Comparison of ENCODE assay signal across 51 mouse cellular contexts in genomic region chr4:92097386-92097785, GRCm38 (mm10). TPM values are rescaled to one million over a fixed set of nuclear protein-coding genes. Genes with fewer than 3 reads are reported as not detected.
"Had no signal": no experiment of that assay in that cellular context is flagged by ENCODE, and none has a peak within 500 bp of the region (broad histone marks: within the 10 kb centered on the region; RNA-seq: fewer than 3 reads in every experiment).

No protein-coding gene starts in this region.

- H3K27ac ChIP-seq: heart, adult 2 months; heart, embryonic 10.5 days; heart, embryonic 13.5 days; heart, embryonic 15.5 days; hindbrain, embryonic 10.5 days; hindbrain, embryonic 12.5 days; hindbrain, embryonic 13.5 days; hindbrain, embryonic 14.5 days; hindbrain, embryonic 15.5 days; hindbrain, postnatal 0 days; intestine, embryonic 15.5 days; kidney, embryonic 15.5 days; kidney, postnatal 0 days; layer of hippocampus, adult 2 months had no signal

- H3K4me3 ChIP-seq: heart, adult 2 months; heart, embryonic 10.5 days; heart, embryonic 12.5 days; heart, embryonic 13.5 days; heart, embryonic 15.5 days; hindbrain, embryonic 10.5 days; hindbrain, embryonic 12.5 days; hindbrain, embryonic 13.5 days; hindbrain, embryonic 15.5 days; intestine, embryonic 15.5 days; kidney, embryonic 15.5 days; layer of hippocampus, adult 2 months had no signal

- H3K4me1 ChIP-seq: heart, embryonic 10.5 days; heart, embryonic 12.5 days; heart, embryonic 13.5 days; heart, embryonic 15.5 days; hindbrain, embryonic 10.5 days; hindbrain, embryonic 12.5 days; hindbrain, embryonic 13.5 days; hindbrain, embryonic 15.5 days; intestine, embryonic 15.5 days; kidney, embryonic 15.5 days had no signal

- H3K9ac ChIP-seq: heart, embryonic 12.5 days; heart, embryonic 13.5 days; heart, embryonic 15.5 days; hindbrain, embryonic 12.5 days; hindbrain, embryonic 13.5 days; hindbrain, embryonic 14.5 days; hindbrain, embryonic 15.5 days; intestine, embryonic 15.5 days; kidney, embryonic 15.5 days had no signal

- H3K36me3 ChIP-seq: heart, embryonic 10.5 days; heart, embryonic 12.5 days; heart, embryonic 13.5 days; heart, embryonic 15.5 days; hindbrain, embryonic 10.5 days; hindbrain, embryonic 12.5 days; hindbrain, embryonic 13.5 days; hindbrain, embryonic 15.5 days; intestine, embryonic 15.5 days; kidney, embryonic 15.5 days had no signal

- H3K9me3 ChIP-seq: heart, embryonic 10.5 days; heart, embryonic 12.5 days; heart, embryonic 13.5 days; heart, embryonic 15.5 days; hindbrain, embryonic 10.5 days; hindbrain, embryonic 12.5 days; hindbrain, embryonic 13.5 days; hindbrain, embryonic 15.5 days; intestine, embryonic 15.5 days; kidney, embryonic 15.5 days had no signal

- ATAC-seq: hindbrain, embryonic 16.5 days; hindbrain, postnatal 0 days; inflammation-experienced regulatory T-cells, adult 6 months; intestine, embryonic 15.5 days; intestine, embryonic 16.5 days; intestine, postnatal 0 days had no signal

- DNase-seq: heart, adult 18-20 months; heart, adult 2 months; heart, postnatal 10 days; heart, postnatal 14 days; heart, postnatal 36 days; heart, postnatal 4 days; kidney, adult 11 months; kidney, adult 18-20 months; kidney, adult 2 months; kidney, adult 8-10 months; kidney, adult 9 months; kidney, postnatal 10 days; kidney, postnatal 14 days; kidney, postnatal 25 days; kidney, postnatal 36 days; kidney, postnatal 4 days; layer of hippocampus, adult 9-11 months had no signal

- H3K4me2 ChIP-seq: heart, embryonic 11.5 days; heart, embryonic 12.5 days; heart, embryonic 13.5 days; heart, embryonic 15.5 days; hindbrain, embryonic 12.5 days; hindbrain, embryonic 13.5 days; hindbrain, embryonic 14.5 days; hindbrain, embryonic 15.5 days; intestine, embryonic 15.5 days; kidney, embryonic 15.5 days had no signal

- H3K27me3 ChIP-seq: heart, embryonic 12.5 days; heart, embryonic 13.5 days; heart, embryonic 15.5 days; hindbrain, embryonic 12.5 days; hindbrain, embryonic 13.5 days; hindbrain, embryonic 15.5 days; intestine, embryonic 15.5 days; kidney, embryonic 15.5 days had no signal

RNA-seq across cellular contexts. Expression of gene Izumo3, which starts 49.6 kb away (rescaled TPM):
- total RNA-seq: heart, adult 18-20 months; heart, adult 2 months; heart, adult 8-10 months; heart, postnatal 10 days; heart, postnatal 14 days; heart, postnatal 36 days; heart, postnatal 4 days; hematopoietic stem cell, adult 5-6 weeks; hindbrain, postnatal 0 days; layer of hippocampus, adult 18-20 months; layer of hippocampus, adult 2 months; layer of hippocampus, adult 8-10 months; layer of hippocampus, postnatal 10 days; layer of hippocampus, postnatal 14 days; layer of hippocampus, postnatal 25 days had no signal
- polyA plus RNA-seq: heart, adult 2 months; heart, embryonic 10.5 days; heart, embryonic 11.5 days; heart, embryonic 12.5 days; heart, embryonic 13.5 days; heart, embryonic 14.5 days; heart, embryonic 15.5 days; heart, embryonic 16.5 days; heart, postnatal 0 days; hindbrain, embryonic 10.5 days; hindbrain, embryonic 11.5 days; hindbrain, embryonic 12.5 days; hindbrain, embryonic 13.5 days; hindbrain, embryonic 14.5 days; hindbrain, embryonic 15.5 days; hindbrain, embryonic 16.5 days; hindbrain, postnatal 0 days; inflammation-experienced regulatory T-cells, adult 6 months; intestine, embryonic 14.5 days; intestine, embryonic 15.5 days; intestine, embryonic 16.5 days; intestine, postnatal 0 days; kidney, adult 2 months; kidney, embryonic 14.5 days; kidney, embryonic 15.5 days; kidney, embryonic 16.5 days; kidney, postnatal 0 days; large intestine, adult 2 months had no signal
